Mouse (Mus musculus): Measurements from ENCODE around the gene Emsy. TPM values are rescaled to one million over a fixed set of nuclear protein-coding genes. Genes with fewer than 3 reads are reported as not detected.

Emsy gene
- total and polyA plus RNA-seq, 3 experiments, result 12.3 to 25.2 (median 14.6) TPM

DNA sequence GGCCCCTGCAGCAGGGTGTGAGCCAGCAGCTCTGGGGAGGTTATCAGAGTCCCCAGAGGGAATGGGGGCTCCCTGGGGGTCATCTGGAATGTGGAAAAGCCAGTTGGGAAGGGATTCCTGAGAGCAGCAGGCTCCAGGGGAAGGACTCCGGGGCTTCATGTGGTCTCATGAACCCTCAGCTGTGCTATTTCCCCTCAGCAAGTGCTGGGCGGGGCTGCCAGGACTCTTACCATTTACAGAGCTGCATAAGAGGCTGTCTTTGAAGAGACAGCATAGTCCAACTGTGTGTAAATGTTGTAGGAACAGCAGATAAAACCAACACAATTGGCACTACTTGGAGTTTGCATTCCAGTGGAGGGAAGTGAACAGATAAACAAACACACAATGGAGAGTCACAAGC lies 106.0 kb downstream of the Emsy start:
- in situ Hi-C loops (cut with MboI; ENCODE audit: low pct_ligation_motif_present, low pct_unique_long_range_greater_than_20kb, low sequenced_read_pairs) (no loop called here), dilution Hi-C loops (cut with MboI; ENCODE audit: extremely low pct_ligation_motif_present, extremely low pct_unique_long_range_greater_than_20kb, low sequenced_read_pairs) (no loop called here)
- Histone ChIP-seq H3K9me3 (replicated peaks; ENCODE audit: low read length) (no peaks in the 10 kb centered on the region), H3K9ac (ENCODE audit: insufficient read depth, low read depth) (no peak overlapping the region), H3K27me3 (replicated peaks) (no peaks in the 10 kb centered on the region), H3K4me1 (ENCODE audit: control insufficient read depth in 1 of 2, insufficient read depth in 2 of 2) (0 out of 4 replicates have a peak, but pooled peaks cover 0 to 10% of the 10 kb centered on the region in 2 experiments), H3K4me2 (ENCODE audit: insufficient read depth, low read depth, poor library complexity, severe bottlenecking) (no peak overlapping the region), H3K79me2 (replicated peaks; ENCODE audit: control insufficient read depth, extremely low read depth, insufficient read depth, poor library complexity, severe bottlenecking) (no peaks in the 10 kb centered on the region), H3K27ac (ENCODE audit: insufficient read depth, low read depth) (no peak overlapping the region), H3K4me3 (replicated peaks in 1 of 3; ENCODE audit: low read depth in 2 of 3, low read length in 2 of 3, poor library complexity in 1 of 3) (no peak overlapping the region), H3K36me3 (replicated peaks in 1 of 2; ENCODE audit: control insufficient read depth in 1 of 2, insufficient read depth in 1 of 2, low read length in 1 of 2) (no peaks in the 10 kb centered on the region)
- no peak for TF ChIP-seq NELFE (IDR thresholded peaks at IDR 0.05; ENCODE audit: low read depth, low read length)
- TF ChIP-seq MAX (IDR thresholded peaks at IDR 0.05; ENCODE audit: low read length), result no peak
- TF ChIP-seq RAD21 (IDR thresholded peaks at IDR 0.05; ENCODE audit: low read depth, low read length), result no peak
- no peak for TF ChIP-seq IRF4 (IDR thresholded peaks at IDR 0.05; ENCODE audit: low read depth, low read length)
- TF ChIP-seq SMC3 (IDR thresholded peaks at IDR 0.05; ENCODE audit: low read depth, low read length), result no peak
- no peak for TF ChIP-seq KAT2A (IDR thresholded peaks at IDR 0.05; ENCODE audit: insufficient replicate concordance, low read length)
- no peak for TF ChIP-seq EP300 (IDR thresholded peaks at IDR 0.05; ENCODE audit: low read length)
- no peak for TF ChIP-seq BHLHE40 (IDR thresholded peaks at IDR 0.05; ENCODE audit: low read depth, low read length)
- no peak for TF ChIP-seq SIN3A (IDR thresholded peaks at IDR 0.05; ENCODE audit: low read length)
- TF ChIP-seq TCF12 (IDR thresholded peaks at IDR 0.05; ENCODE audit: low read depth, low read length), result no peak
- no peak for TF ChIP-seq TBP (conservative IDR thresholded peaks at IDR 0.05; ENCODE audit: low read depth, low read length)
- TF ChIP-seq USF1 (IDR thresholded peaks at IDR 0.05; ENCODE audit: low read depth, low read length), result no peak
- DNase-seq (ENCODE audit: extremely low read depth), result no peak

GRCm38 (mm10) chr7:98548839-98549238 lies 107.7 kb downstream of the Emsy start:
- Histone ChIP-seq H3K27me3 (replicated peaks) (no peaks in the 10 kb centered on the region), H3K4me1 (ENCODE audit: control insufficient read depth in 1 of 2, insufficient read depth in 2 of 2) (0 out of 4 replicates have a peak, but pooled peaks cover 0 to 5% of the 10 kb centered on the region in 2 experiments), H3K79me2 (replicated peaks; ENCODE audit: control insufficient read depth, extremely low read depth, insufficient read depth, poor library complexity, severe bottlenecking) (no peaks in the 10 kb centered on the region), H3K4me2 (ENCODE audit: insufficient read depth, low read depth, poor library complexity, severe bottlenecking) (no peak overlapping the region), H3K36me3 (replicated peaks in 1 of 2; ENCODE audit: control insufficient read depth in 1 of 2, insufficient read depth in 1 of 2, low read length in 1 of 2) (no peaks in the 10 kb centered on the region), H3K27ac (ENCODE audit: insufficient read depth, low read depth) (no peak overlapping the region), H3K9me3 (replicated peaks; ENCODE audit: low read length) (no peaks in the 10 kb centered on the region), H3K4me3 (replicated peaks in 1 of 3; ENCODE audit: low read depth in 2 of 3, low read length in 2 of 3, poor library complexity in 1 of 3) (no peak overlapping the region), H3K9ac (ENCODE audit: insufficient read depth, low read depth) (no peak overlapping the region)
- no peak for TF ChIP-seq KAT2A (IDR thresholded peaks at IDR 0.05; ENCODE audit: insufficient replicate concordance, low read length)
- no peak for TF ChIP-seq MAZ (IDR thresholded peaks at IDR 0.05; ENCODE audit: low read depth, low read length)
- TF ChIP-seq ZC3H11A (IDR thresholded peaks at IDR 0.05; ENCODE audit: low read depth, low read length), result no peak
- no peak for TF ChIP-seq USF1 (IDR thresholded peaks at IDR 0.05; ENCODE audit: low read depth, low read length)
- TF ChIP-seq POLR2AphosphoS2 (IDR thresholded peaks at IDR 0.05; ENCODE audit: low read depth, low read length), result no peak
- no peak for TF ChIP-seq USF2 (conservative IDR thresholded peaks at IDR 0.05; ENCODE audit: low read depth, low read length)
- TF ChIP-seq EP300 (IDR thresholded peaks at IDR 0.05; ENCODE audit: low read length), result no peak
- no peak for TF ChIP-seq TBP (conservative IDR thresholded peaks at IDR 0.05; ENCODE audit: low read depth, low read length)
- no peak for TF ChIP-seq NELFE (IDR thresholded peaks at IDR 0.05; ENCODE audit: low read depth, low read length)
- TF ChIP-seq CHD2 (IDR thresholded peaks at IDR 0.05; ENCODE audit: low read length), result no peak
- no peak for TF ChIP-seq IRF4 (IDR thresholded peaks at IDR 0.05; ENCODE audit: low read depth, low read length)
- TF ChIP-seq POLR2A (IDR thresholded peaks at IDR 0.05; ENCODE audit: low read depth, low read length), result no peak
- TF ChIP-seq CTCF (conservative IDR thresholded peaks at IDR 0.05 in 1 of 2, IDR thresholded peaks at IDR 0.05 in 1 of 2; ENCODE audit: low read depth in 2 of 2, low read length in 2 of 2), result no peak
- no peak for TF ChIP-seq MEF2A (IDR thresholded peaks at IDR 0.05; ENCODE audit: borderline replicate concordance, low read depth, low read length)
- TF ChIP-seq GABPA (IDR thresholded peaks at IDR 0.05; ENCODE audit: insufficient replicate concordance, low read depth, low read length), result no peak
- no peak for TF ChIP-seq ZKSCAN1 (IDR thresholded peaks at IDR 0.05; ENCODE audit: borderline replicate concordance, low read depth, low read length)
- no peak for TF ChIP-seq SIN3A (IDR thresholded peaks at IDR 0.05; ENCODE audit: low read length)
- no peak for TF ChIP-seq HCFC1 (IDR thresholded peaks at IDR 0.05; ENCODE audit: low read depth, low read length)
- no peak for TF ChIP-seq E2F4 (IDR thresholded peaks at IDR 0.05; ENCODE audit: insufficient replicate concordance, low read depth, low read length)
- TF ChIP-seq ETS1 (conservative IDR thresholded peaks at IDR 0.05; ENCODE audit: low read depth, low read length), result no peak
- in situ Hi-C loops (cut with MboI; ENCODE audit: low pct_ligation_motif_present, low pct_unique_long_range_greater_than_20kb, low sequenced_read_pairs), result no loop called here
- DNase-seq (ENCODE audit: extremely low read depth), result no peak
- dilution Hi-C loops (cut with MboI; ENCODE audit: extremely low pct_ligation_motif_present, extremely low pct_unique_long_range_greater_than_20kb, low sequenced_read_pairs), result no loop called here

All from CH12.LX (cell line).